Mouse (Mus musculus): ENCODE results near the gene Lrmda. TPM values are rescaled to one million over a fixed set of nuclear protein-coding genes. Genes with fewer than 3 reads are reported as not detected.

Gene Lrmda
- total RNA-seq, 2 experiments from 2014 or later = 2.3 to 3.1 TPM

- DNase-seq (ENCODE audit: low spot score) = no peak
These were observed 824.5 kb downstream of the Lrmda start for GRCm38 (mm10) chr14:22844006-22844405.

- no peak for DNase-seq (ENCODE audit: low spot score)
These were observed 825.9 kb downstream of the Lrmda start for GRCm38 (mm10) chr14:22845401-22845800.

DNA sequence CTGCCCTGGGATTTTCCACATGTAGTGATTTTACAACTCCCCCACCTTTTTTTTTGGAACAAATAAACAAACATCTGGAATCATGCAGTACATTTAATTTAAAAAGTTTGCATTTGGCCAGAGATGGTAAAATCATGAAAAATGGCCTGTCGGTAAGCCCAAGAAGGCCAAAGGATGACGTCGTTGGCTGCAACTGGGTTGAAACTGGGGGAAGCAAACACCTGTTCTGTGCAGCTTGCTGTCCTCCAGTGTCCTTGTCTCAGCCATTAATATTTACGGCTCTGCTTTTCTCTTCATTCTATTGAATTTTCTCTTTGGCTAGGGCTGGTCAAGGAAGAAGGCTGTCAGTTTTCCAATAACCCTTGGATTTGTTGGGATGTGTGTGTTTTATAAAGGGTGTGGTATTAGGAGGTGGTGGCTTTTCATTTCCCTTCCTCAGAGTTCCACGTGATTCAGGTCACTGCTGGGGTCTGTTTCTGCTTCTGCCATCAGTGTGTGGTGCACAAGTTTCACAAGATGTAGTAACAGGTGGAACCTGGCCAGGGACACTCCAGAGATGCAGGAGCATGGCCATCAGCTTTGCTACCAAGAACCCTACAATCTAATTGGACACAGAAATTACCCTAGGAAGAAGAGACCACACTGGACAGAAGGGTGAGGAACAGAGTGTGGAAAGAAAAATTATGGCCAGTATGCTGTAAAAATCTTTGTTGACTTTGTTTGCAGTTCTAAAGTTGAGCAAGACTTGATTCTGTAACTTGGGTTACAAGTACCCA lies 827.7 kb downstream of the Lrmda start:
- peak; percentile 27 for DNase-seq (ENCODE audit: low spot score)

GRCm38 (mm10) chr14:22849108-22849507 lies 829.6 kb downstream of the Lrmda start:
- DNase-seq (ENCODE audit: low spot score) = peak; percentile 53

DNA sequence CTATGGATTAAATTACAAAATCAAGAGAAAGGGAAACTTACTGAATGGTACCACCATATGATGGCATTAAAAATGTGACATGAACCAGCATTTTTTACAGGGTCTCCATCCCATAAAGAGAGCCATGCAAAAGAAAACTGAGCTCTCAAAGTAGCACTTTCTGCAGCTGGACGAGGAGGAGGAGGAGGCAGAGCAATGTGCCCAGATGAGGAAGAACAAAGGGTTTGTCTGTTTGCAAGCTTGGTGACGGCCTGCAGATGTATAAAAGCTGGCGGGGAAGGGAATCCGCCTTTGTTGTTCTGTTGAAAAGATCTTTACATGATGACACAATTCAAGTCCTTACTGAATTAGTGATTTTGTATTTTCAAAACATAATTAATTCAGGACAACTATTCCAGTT lies 841.1 kb downstream of the Lrmda start:
- no peak for DNase-seq (ENCODE audit: low spot score)

DNA sequence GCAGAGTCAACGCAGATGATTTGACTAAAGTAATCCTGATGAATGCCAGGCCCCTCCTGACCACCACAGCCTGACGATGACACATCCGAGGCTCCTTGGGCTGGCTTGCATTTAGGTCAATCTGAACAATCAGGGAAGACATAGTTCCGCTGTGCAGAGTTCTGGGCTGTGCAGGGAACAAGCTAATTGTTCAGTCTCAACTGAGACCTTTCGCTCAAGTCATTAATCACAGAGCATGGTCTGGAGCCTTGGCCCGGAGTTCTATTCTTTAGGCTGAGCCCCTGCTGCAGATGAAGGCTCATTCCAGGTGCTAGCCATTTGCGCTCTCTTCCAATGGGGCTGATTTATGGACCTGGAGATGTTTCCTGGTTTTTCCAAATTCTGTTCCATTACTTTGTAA lies 844.6 kb downstream of the Lrmda start:
- DNase-seq (ENCODE audit: low spot score) = no peak

GRCm38 (mm10) chr14:22874584-22874983 lies 855.1 kb downstream of the Lrmda start:
- DNase-seq (ENCODE audit: low spot score) = no peak

- no peak for DNase-seq (ENCODE audit: low spot score)
These were observed 867.7 kb downstream of the Lrmda start for GRCm38 (mm10) chr14:22887182-22887581.

- no peak for DNase-seq (ENCODE audit: low spot score)
These were observed 879.8 kb downstream of the Lrmda start for GRCm38 (mm10) chr14:22899312-22899711.

DNA sequence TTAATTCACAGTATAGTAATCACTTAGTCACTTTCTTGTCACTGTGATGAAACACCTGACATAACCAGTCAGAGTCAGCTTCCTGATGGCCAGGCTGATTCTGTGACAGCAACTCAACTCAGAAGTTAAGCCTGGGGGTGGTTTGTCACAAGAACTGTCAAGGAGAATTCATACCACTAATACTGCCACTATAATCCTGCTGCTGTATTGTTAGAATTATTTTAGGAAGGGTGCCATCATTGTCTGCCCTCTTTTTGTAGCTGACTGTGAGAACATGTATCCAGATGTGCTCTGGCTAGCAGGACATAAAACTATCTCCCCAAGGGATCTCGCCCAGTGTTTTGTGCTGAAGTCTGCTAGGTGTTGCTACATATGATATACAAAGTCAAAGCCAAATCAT lies 882.6 kb downstream of the Lrmda start:
- no peak for DNase-seq (ENCODE audit: low spot score)

DNA sequence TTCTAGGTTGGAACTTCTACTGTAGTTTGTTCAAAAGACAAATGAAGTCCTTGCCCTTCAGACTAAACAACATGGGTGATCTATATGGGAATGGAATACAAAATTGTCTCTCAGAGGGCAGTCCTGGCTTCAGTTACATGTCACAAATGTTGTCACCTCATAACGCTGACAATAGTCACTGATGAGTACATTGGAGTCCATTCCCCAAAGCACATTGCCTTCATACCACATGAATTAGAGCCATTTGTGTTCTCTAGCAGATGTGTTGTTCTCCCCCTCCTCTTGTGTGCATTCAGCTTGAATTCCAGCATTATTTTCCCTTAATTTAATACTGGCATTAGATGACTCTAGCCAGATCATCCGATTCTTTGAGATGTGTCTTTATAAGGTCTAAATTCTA lies 883.4 kb downstream of the Lrmda start:
- no peak for DNase-seq (ENCODE audit: low spot score)

- DNase-seq (ENCODE audit: low spot score) = peak; percentile 3
These were observed 886.5 kb downstream of the Lrmda start for GRCm38 (mm10) chr14:22905741-22906667.

GRCm38 (mm10) chr14:22906716-22907115 lies 887.2 kb downstream of the Lrmda start:
- DNase-seq (ENCODE audit: low spot score) = no peak

- DNase-seq (ENCODE audit: low spot score) = no peak
These were observed 887.7 kb downstream of the Lrmda start for GRCm38 (mm10) chr14:22907221-22907620.

- no peak for DNase-seq (ENCODE audit: low spot score)
These were observed 888.5 kb downstream of the Lrmda start for GRCm38 (mm10) chr14:22908006-22908405.

- no peak for DNase-seq (ENCODE audit: low spot score)
These were observed 896.0 kb downstream of the Lrmda start for GRCm38 (mm10) chr14:22915463-22915862.

GRCm38 (mm10) chr14:22918499-22918898 lies 899.0 kb downstream of the Lrmda start:
- no peak for DNase-seq (ENCODE audit: low spot score)

DNA sequence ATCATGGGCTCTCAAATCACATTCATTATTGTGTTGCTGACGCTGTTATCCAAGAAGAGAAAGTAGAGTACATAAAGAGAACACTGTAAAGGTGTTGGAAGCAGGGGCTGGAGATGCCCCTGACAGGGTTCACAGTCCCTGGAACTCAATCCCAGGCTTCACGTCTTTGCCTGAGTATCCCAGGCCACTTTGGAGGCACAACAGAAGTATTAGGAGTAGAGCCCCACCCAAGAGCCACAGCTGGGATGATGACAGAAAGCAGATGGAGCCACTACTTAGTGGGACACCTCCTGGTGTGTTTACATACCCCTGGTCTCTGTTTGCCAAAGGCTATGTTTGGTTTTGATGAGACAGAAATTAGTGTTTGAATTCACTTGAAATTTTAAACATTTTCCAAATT lies 899.4 kb downstream of the Lrmda start:
- no peak for DNase-seq (ENCODE audit: low spot score)

- DNase-seq (ENCODE audit: low spot score) = no peak
These were observed 901.6 kb downstream of the Lrmda start for GRCm38 (mm10) chr14:22921152-22921551.

DNA sequence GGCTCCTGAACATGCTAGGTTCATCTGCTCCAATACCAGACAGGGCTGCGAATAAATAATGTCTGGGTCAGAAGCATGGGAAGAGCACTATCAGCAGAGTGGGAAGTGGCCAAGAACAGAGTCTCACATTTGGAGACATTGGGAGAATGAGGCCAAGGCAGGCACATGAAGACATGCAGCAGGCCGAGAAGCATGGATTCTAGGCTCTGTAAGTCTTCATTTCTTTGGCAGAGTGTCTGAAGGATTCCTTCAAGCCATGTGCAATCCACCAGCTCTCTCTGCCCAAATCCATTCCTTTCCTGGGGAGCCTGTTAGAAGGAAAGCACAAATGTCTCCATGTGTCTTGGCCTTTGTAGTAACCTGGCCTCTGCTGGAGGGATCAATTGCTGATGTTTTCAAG lies 902.3 kb downstream of the Lrmda start:
- no peak for DNase-seq (ENCODE audit: low spot score)

DNA sequence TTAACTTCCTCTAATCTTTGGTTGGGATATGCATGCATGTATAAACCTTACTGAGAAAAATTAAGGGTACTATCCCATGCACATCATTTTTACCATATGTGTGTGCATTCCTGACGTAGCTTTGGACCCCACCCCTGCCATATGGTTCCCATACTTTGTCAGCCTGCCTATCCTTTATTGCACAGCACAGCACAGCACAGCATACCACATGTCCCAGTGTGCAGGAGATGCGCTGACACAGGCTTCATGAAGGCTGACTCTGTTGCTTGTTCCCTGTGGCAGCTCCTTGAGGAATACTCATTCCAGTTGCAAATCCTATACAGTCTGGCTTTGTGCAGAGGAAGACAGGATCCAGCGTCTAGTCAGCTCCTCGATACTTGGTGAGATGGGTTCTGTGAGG lies 903.1 kb downstream of the Lrmda start:
- no peak for DNase-seq (ENCODE audit: low spot score)

DNA sequence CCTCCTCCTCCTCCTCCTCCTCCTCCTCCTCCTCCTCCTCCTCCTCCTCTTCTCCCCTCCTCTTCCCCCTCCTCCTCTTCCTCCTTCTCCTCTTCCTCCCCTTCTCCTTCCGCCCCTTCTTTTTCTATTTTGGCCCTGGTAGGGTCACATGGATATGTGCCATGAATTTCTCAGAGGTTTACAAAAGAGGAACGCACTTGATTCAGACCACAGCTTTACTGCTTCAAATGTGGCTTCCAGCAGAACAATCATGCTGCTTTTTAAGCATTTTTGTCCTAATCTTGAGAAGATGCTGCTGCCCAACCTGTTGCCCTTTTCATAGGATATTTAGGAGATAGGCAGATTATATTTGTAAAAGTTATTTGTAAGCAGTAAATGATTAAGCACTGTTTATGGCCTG lies 903.7 kb downstream of the Lrmda start:
- no peak for DNase-seq (ENCODE audit: low spot score)

DNA sequence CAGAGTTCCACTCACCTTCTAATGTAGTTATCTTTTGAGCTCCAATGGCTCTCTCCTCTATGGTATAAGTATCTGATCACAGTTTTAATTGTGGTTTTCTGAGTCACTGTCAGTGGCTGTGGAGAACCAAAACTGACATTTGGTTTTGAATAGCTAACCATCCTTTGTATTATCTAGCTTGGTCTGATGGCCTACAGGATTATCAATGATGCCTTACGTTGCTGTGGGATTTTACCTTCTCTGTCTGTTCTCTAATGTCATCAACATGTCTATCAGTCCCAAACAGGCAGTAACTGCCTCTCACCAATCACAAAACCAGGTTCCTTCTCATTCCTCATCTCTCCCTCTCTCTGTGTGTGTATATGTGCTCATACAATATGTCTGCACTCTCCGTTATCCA lies 908.8 kb downstream of the Lrmda start:
- no peak for DNase-seq (ENCODE audit: low spot score)

All from gastrocnemius, adult 18-20 months (tissue).